In genomic region chr9:68357231-68357630, GRCm38 (mm10) we compare ENCODE assay signal across 10 mouse cellular contexts.
DNase-seq lines count a peak whose midpoint lies in the region.
"Had no signal": no experiment of that assay in that cellular context is flagged by ENCODE, and none has a peak within 500 bp of the region (broad histone marks: within the 10 kb centered on the region; RNA-seq: fewer than 3 reads in every experiment).

No protein-coding gene starts in this region.

- H3K27me3 ChIP-seq in limb, embryonic 10.5 days (ENCODE audit: low read depth, poor library complexity, severe bottlenecking): no peaks in the 10 kb centered on the region
- H3K27me3 ChIP-seq: embryonic facial prominence, embryonic 12.5 days; neural tube, embryonic 15.5 days had no signal

- no peaks in the 10 kb centered on the region for H3K9me3 ChIP-seq in limb, embryonic 10.5 days (replicated peaks)
- H3K9me3 ChIP-seq: embryonic facial prominence, embryonic 12.5 days; neural tube, embryonic 15.5 days had no signal

- 78% methylated on average over 5 of the region's 5 CpGs for WGBS in limb, embryonic 10.5 days

- no peaks in the 10 kb centered on the region for H3K4me1 ChIP-seq in limb, embryonic 10.5 days
- H3K4me1 ChIP-seq: embryonic facial prominence, embryonic 12.5 days; neural tube, embryonic 15.5 days had no signal

- no peaks in the 10 kb centered on the region for H3K36me3 ChIP-seq in limb, embryonic 10.5 days
- H3K36me3 ChIP-seq: embryonic facial prominence, embryonic 12.5 days; neural tube, embryonic 15.5 days had no signal

- intact Hi-C loops in heart, postnatal 25 days (cut with DNase I): loop anchor here (2.0 to 5.0 kb wide), 2 partner anchors 46 to 55 kb away; no protein-coding TSS in a partner anchor

- no peak overlapping the region for H3K27ac ChIP-seq in limb, embryonic 10.5 days
- H3K27ac ChIP-seq: embryonic facial prominence, embryonic 12.5 days; kidney, postnatal 0 days; neural tube, embryonic 15.5 days had no signal

- no peak overlapping the region for H3K4me3 ChIP-seq in limb, embryonic 10.5 days
- H3K4me3 ChIP-seq: embryonic facial prominence, embryonic 12.5 days; neural tube, embryonic 15.5 days had no signal

- peak; percentile 31 for DNase-seq in lung, postnatal 10 days
- DNase-seq in lung, postnatal 25 days (ENCODE audit: low spot score): no peak
- peak; percentile 54 for DNase-seq in cerebellum, adult 11-12 months
- peak; percentile 33 to 44 for DNase-seq in cerebellum, postnatal 36 days
- peak; percentile 73 for DNase-seq in heart, postnatal 25 days (ENCODE audit: low spot score)
- no peak for DNase-seq in limb, embryonic 10.5 days (ENCODE audit: low spot score)
- no peak for DNase-seq in T-cell, adult 2 months (ENCODE audit: low spot score)

Comparison
In these comparisons a context has a peak if more than half of its experiments do, and no peak if none do; other contexts are left out.
1. DNase-seq: peak in lung, postnatal 10 days (single experiment), cerebellum, adult 11-12 months (single experiment), cerebellum, postnatal 36 days (2 of 2) and heart, postnatal 25 days (single experiment); none in lung, postnatal 25 days (single experiment), limb, embryonic 10.5 days (single experiment) and T-cell, adult 2 months (single experiment).